8 mouse cellular contexts compared by ENCODE assay signal in the genomic region with DNA sequence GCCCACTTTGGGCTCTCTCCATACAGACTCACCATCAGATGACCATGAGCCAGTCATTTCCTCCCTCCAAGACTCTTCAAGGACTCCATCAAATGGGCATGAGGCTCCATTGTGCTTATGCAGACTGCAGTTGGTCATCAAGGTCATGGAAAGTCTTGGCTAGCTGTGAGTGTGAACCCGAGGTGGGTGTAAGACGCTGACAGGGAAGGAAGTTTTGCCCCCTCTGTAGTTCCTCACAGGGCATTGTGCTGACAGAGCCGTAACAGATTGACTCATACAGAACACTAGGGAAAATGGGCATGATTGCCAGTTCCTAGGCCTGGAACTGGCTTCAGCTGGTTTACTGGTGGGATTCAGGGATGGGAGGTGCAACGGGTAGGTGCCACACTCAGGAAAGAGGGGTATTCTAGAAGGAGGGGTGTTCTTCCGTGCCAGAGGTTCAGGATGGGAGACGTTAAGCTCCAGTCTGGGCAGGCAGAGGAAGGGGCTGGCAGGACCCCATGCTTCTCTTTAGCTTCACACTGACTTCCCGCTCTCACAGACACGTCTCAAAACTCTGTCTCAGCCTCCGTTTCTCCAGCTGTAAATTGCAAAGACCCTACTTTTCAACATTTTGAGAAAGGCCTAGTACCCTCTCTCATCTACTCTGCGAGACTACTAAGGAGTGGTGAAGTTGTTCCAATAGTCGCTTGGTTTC.
DNase-seq lines count a peak whose midpoint lies in the region; ATAC-seq and TF ChIP-seq lines count a peak whose summit lies in the region.

No protein-coding gene starts in this region.

- in situ Hi-C loops in ES-E14 (cut with MboI; ENCODE audit: low sequenced_read_pairs in 2 of 2, unreplicated experiment in 2 of 2), result loop anchor here in 1 of 2 experiments (25.0 kb wide), 1 partner anchor 1071 kb away; a partner anchor contains a TSS

- intact Hi-C loops in heart, postnatal 36 days (cut with DNase I), result loop anchor here (2.0 kb wide), 1 partner anchor 665 kb away; a partner anchor contains a TSS

- WGBS in heart, embryonic 10.5 days, result 36% methylated on average over 11 of the region's 11 CpGs
- 38% methylated on average over 11 of the region's 11 CpGs for WGBS in heart, embryonic 16.5 days
- 31% methylated on average over 11 of the region's 11 CpGs for WGBS in midbrain, embryonic 11.5 days

- H3K9me3 ChIP-seq in heart, embryonic 10.5 days, result no peaks in the 10 kb centered on the region
- H3K9me3 ChIP-seq in ES-E14 (ENCODE audit: control insufficient read depth, insufficient read depth, low read depth, low read length), result no peaks in the 10 kb centered on the region
- H3K9me3 ChIP-seq in heart, embryonic 16.5 days (replicated peaks; ENCODE audit: control insufficient read depth, low read length), result no peaks in the 10 kb centered on the region
- H3K9me3 ChIP-seq in midbrain, embryonic 11.5 days (ENCODE audit: control insufficient read depth, low read length), result no peaks in the 10 kb centered on the region

- no peaks in the 10 kb centered on the region for H3K27me3 ChIP-seq in heart, embryonic 10.5 days (ENCODE audit: insufficient read depth, poor library complexity, severe bottlenecking)
- H3K27me3 ChIP-seq in heart, embryonic 16.5 days (ENCODE audit: control insufficient read depth, insufficient read depth, low read length), result no peaks in the 10 kb centered on the region
- no peaks in the 10 kb centered on the region; the same call in 1 of the 2 replicates for H3K27me3 ChIP-seq in midbrain, embryonic 11.5 days (ENCODE audit: control insufficient read depth, insufficient read depth, low read length)

- peak overlapping the region; percentile 51 for H3K9ac ChIP-seq in ES-E14 (ENCODE audit: insufficient read depth, low read depth, low read length, poor library complexity, severe bottlenecking)
- peak overlapping the region; percentile 59 for H3K9ac ChIP-seq in heart, embryonic 16.5 days (ENCODE audit: low read length)
- H3K9ac ChIP-seq in midbrain, embryonic 11.5 days (ENCODE audit: low read length), result peak overlapping the region; percentile 74; the same call in 1 of the 2 replicates

- no peaks in the 10 kb centered on the region for H3K36me3 ChIP-seq in heart, embryonic 10.5 days
- no peaks in the 10 kb centered on the region for H3K36me3 ChIP-seq in ES-E14 (ENCODE audit: control insufficient read depth, insufficient read depth, low read length, poor library complexity, severe bottlenecking)
- no peaks in the 10 kb centered on the region for H3K36me3 ChIP-seq in heart, embryonic 16.5 days (ENCODE audit: control insufficient read depth, insufficient read depth)
- no peaks in the 10 kb centered on the region for H3K36me3 ChIP-seq in midbrain, embryonic 11.5 days (ENCODE audit: control insufficient read depth, insufficient read depth, low read length)

- no peak for DNase-seq in heart, embryonic 10.5 days (ENCODE audit: low spot score)
- DNase-seq in heart, postnatal 36 days, result no peak
- DNase-seq in ES-E14 (ENCODE audit: low read depth, low spot score), result no peak
- DNase-seq in midbrain, embryonic 11.5 days (ENCODE audit: low spot score, missing footprints), result peak; percentile 84
- no peak for DNase-seq in embryo, embryonic 10.5 days (ENCODE audit: low spot score)
- DNase-seq in T-cell, adult 2 months (ENCODE audit: low spot score), result no peak
- no peak for DNase-seq in left cerebral cortex, adult 11 months (ENCODE audit: low spot score)

- H3K27ac ChIP-seq in heart, embryonic 10.5 days, result peak overlapping the region; percentile 94
- peak overlapping the region; percentile 48 for H3K27ac ChIP-seq in ES-E14 (ENCODE audit: insufficient read depth, low read depth, low read length, poor library complexity, severe bottlenecking)
- peak overlapping the region; percentile 99 for H3K27ac ChIP-seq in heart, embryonic 16.5 days (ENCODE audit: low read length)
- peak overlapping the region; percentile 87; the same call in 1 of the 2 replicates for H3K27ac ChIP-seq in midbrain, embryonic 11.5 days (ENCODE audit: low read depth, low read length)

- peaks cover 25% of the 10 kb centered on the region for H3K4me1 ChIP-seq in heart, embryonic 10.5 days
- H3K4me1 ChIP-seq in ES-E14 (ENCODE audit: control insufficient read depth in 2 of 2, insufficient read depth in 2 of 2, low read length in 2 of 2, poor library complexity in 1 of 2), result peaks cover 4 to 15% of the 10 kb centered on the region in 2 experiments; a peak in 3 of 4 replicates
- H3K4me1 ChIP-seq in heart, embryonic 16.5 days (ENCODE audit: control insufficient read depth, insufficient read depth, low read length), result peaks cover 21% of the 10 kb centered on the region
- 0 out of 2 replicates have a peak, but pooled peaks cover 6% of the 10 kb centered on the region for H3K4me1 ChIP-seq in midbrain, embryonic 11.5 days (ENCODE audit: control insufficient read depth, insufficient read depth, low read length)

- peak overlapping the region; percentile 73 for H3K4me3 ChIP-seq in heart, embryonic 10.5 days
- peak overlapping the region in 1 of 2 experiments; percentile 88; a peak in 2 of 4 replicates for H3K4me3 ChIP-seq in ES-E14 (ENCODE audit: insufficient read depth in 1 of 2, low read depth in 1 of 2, low read length in 2 of 2, poor library complexity in 1 of 2, severe bottlenecking in 1 of 2)
- H3K4me3 ChIP-seq in heart, embryonic 16.5 days (ENCODE audit: low read length), result peak overlapping the region; percentile 63
- H3K4me3 ChIP-seq in midbrain, embryonic 11.5 days (ENCODE audit: low read depth, low read length), result peak overlapping the region; percentile 61

- peak overlapping the region; percentile 68 for H3K4me2 ChIP-seq in heart, embryonic 16.5 days (ENCODE audit: low read depth, low read length)
- H3K4me2 ChIP-seq in midbrain, embryonic 11.5 days, result peak overlapping the region; percentile 78

- no peak for ATAC-seq in heart, embryonic 16.5 days (replicated peaks; ENCODE audit: extremely low read depth, insufficient read depth, low FRiP score)
- ATAC-seq in midbrain, embryonic 11.5 days (ENCODE audit: low FRiP score), result peak; percentile 7; the same call in 1 of the 2 replicates

TF ChIP-seq in ES-E14, 5 proteins besides CTCF, POLR2A, EP300 and RAD21:
- TF ChIP-seq ZNF384 (IDR thresholded peaks at IDR 0.05; ENCODE audit: low read depth, low read length) (no peak), CHD2 (IDR thresholded peaks at IDR 0.05; ENCODE audit: low read depth, low read length) (no peak), MAFK (IDR thresholded peaks at IDR 0.05; ENCODE audit: insufficient read depth, low read depth, low read length) (no peak), HCFC1 (IDR thresholded peaks at IDR 0.05; ENCODE audit: borderline replicate concordance, insufficient read depth, low read length) (no peak), ZC3H11A (IDR thresholded peaks at IDR 0.05; ENCODE audit: borderline replicate concordance, low read depth, low read length) (no peak)

Comparison
In these comparisons a context has a peak if more than half of its experiments do, and no peak if none do; other contexts are left out.
1. H3K27ac ChIP-seq: peak in every context shown above with its lines; median percentile 99 in heart, embryonic 16.5 days; 94 in heart, embryonic 10.5 days; 87 in midbrain, embryonic 11.5 days; 48 in ES-E14.